Mouse (Mus musculus): ENCODE results near the gene Tgfbr3l. TPM values are rescaled to one million over a fixed set of nuclear protein-coding genes. Genes with fewer than 3 reads are reported as not detected.

The Tgfbr3l gene
- 2.3 and 2.9 TPM in 2 replicates for polyA plus RNA-seq (2015; fragmentation: Nextera tagmentation; extraction: Ambion mirVana)

DNA sequence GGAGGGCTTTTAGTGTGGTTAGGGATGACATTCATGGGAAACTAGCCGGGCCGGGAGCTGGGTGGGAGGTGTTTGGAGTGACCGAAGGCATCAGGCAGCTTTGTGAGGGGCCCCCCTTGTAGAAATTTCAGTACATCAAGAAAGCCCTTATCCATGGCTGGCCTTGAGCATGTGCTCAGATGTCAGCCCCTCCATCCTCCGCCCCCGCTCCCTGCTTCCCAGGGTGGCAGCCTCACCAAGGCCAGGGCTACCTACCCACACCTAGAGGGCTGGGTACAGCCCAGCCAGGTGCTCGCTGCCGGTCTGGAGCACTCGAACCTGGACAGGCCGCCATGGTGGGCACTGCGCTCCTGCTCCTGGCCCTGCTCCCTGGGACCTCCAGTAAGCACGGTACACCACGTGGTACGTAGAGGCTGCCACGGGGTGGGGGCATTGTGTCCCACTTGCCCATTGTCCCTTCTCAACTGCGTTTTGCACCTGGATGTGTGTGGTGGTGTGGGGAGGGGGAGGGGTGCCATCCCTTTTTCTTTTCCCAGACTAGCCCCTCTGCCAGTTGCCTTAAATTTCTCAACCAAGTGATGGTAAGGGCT, at the start of gene Tgfbr3l:
Tgfbr3l (plus strand) TSS at position 264 of the 590 bp plus-strand sequence.
- Histone ChIP-seq H3K4me3 (replicated peaks; ENCODE audit: low read depth, low read length) (no peak within 1 kb of the TSS), H3K9me3 (replicated peaks; ENCODE audit: low read length) (no peaks in the 10 kb centered on the region), H3K9ac (ENCODE audit: low read depth, low read length) (no peak within 1 kb of the TSS), H3K27me3 (ENCODE audit: insufficient read depth, low read length) (no peaks in the 10 kb centered on the region), H3K27ac (no peak within 1 kb of the TSS), H3K4me2 (ENCODE audit: low read length) (no peak within 1 kb of the TSS), H3K36me3 (ENCODE audit: insufficient read depth, low read length) (peaks cover 41% of the 10 kb centered on the region), H3K4me1 (replicated peaks; ENCODE audit: insufficient read depth, low read length) (peaks cover 4% of the 10 kb centered on the region)
- no peak for TF ChIP-seq CTCF (IDR thresholded peaks at IDR 0.05; ENCODE audit: low read depth)
- ATAC-seq (replicated peaks; ENCODE audit: low FRiP score, low read depth) (no peak), DNase-seq (ENCODE audit: low spot score) (no peak)
- WGBS = 82% methylated on average over 11 of the region's 15 CpGs

DNA sequence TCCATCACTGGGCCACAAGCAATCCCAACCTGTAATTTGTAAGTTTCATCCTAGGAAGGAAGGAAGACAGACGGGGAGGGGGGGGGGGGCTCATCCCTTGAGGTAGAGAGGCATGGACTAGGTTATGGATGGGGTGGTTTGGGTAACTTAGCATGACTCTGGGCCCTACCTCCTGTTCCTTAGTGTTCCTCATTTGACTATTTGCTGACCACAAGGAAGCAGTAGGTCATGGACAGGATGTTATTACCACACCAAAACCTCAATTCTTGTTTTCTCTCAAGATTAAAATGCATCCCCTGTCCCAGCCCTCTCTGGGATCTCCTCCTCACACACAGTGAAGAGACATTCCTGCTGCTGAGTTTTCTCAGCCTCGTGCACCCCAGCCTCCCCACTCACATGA, 46.7 kb upstream of the Tgfbr3l start:
- no peak for ATAC-seq (replicated peaks; ENCODE audit: low FRiP score, low read depth)
- no peak for DNase-seq (ENCODE audit: low spot score)
- 56% methylated on average over 2 of the region's 2 CpGs for WGBS
- Histone ChIP-seq H3K9ac (ENCODE audit: low read depth, low read length) (no peak overlapping the region), H3K4me2 (ENCODE audit: low read length) (no peak overlapping the region), H3K4me3 (replicated peaks; ENCODE audit: low read depth, low read length) (no peak overlapping the region), H3K27me3 (ENCODE audit: insufficient read depth, low read length) (no peaks in the 10 kb centered on the region), H3K36me3 (ENCODE audit: insufficient read depth, low read length) (no peaks in the 10 kb centered on the region), H3K4me1 (replicated peaks; ENCODE audit: insufficient read depth, low read length) (no peaks in the 10 kb centered on the region), H3K27ac (no peak overlapping the region), H3K9me3 (replicated peaks; ENCODE audit: low read length) (no peaks in the 10 kb centered on the region)
- no peak for TF ChIP-seq CTCF (IDR thresholded peaks at IDR 0.05; ENCODE audit: low read depth)

DNA sequence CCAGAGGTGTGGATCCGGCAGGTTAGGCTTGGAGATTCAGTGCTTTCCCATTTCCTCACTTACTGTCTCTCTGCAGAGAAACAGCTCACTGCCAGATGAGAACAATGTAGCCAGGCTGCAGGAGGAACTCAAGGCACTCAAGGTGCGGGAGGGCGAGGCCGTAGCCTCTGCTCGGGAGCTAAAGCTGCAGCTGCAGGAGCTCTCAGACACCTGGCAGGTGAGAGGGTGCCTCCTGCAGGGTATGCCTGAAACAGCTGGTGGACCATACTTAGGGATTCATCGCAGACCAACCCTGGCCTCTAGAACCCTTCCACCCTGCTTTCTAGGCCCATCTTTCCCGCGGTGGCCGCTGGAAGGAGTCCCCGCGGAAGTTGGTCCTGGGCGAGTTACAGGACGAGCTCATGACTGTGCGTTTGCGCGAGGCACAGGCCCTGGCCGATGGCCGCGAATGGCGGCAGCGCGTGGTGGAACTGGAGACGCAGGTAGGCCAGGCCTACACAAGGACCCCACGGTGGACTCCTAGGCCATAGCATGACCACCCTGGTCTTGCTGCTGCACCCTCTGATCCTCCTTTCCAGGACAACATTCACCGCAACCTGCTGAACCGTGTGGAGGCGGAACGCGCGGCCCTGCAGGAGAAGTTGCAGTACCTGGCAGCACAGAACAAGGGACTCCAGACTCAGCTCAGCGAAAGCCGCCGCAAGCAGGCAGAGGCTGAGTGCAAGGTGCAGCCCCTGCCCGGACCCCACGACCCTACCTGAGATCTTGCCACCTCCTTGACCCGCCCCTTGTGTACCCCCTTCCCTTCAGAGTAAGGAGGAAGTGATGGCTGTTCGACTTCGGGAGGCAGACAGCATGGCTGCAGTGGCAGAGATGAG, 42.5 kb upstream of the Tgfbr3l start:
- Histone ChIP-seq H3K4me2 (ENCODE audit: low read length) (peak overlapping the region; percentile 13; the same call in 1 of the 2 replicates), H3K9ac (ENCODE audit: low read depth, low read length) (no peak overlapping the region), H3K27me3 (ENCODE audit: insufficient read depth, low read length) (no peaks in the 10 kb centered on the region), H3K36me3 (ENCODE audit: insufficient read depth, low read length) (0 out of 2 replicates have a peak, but pooled peaks cover 3% of the 10 kb centered on the region), H3K4me3 (replicated peaks; ENCODE audit: low read depth, low read length) (no peak overlapping the region), H3K27ac (no peak overlapping the region), H3K4me1 (replicated peaks; ENCODE audit: insufficient read depth, low read length) (no peaks in the 10 kb centered on the region), H3K9me3 (replicated peaks; ENCODE audit: low read length) (no peaks in the 10 kb centered on the region)
- ATAC-seq (replicated peaks; ENCODE audit: low FRiP score, low read depth) (peak; percentile 26; the same call in 1 of the 2 replicates), DNase-seq (ENCODE audit: low spot score) (no peak)
- WGBS = 31% methylated on average over 38 of the region's 38 CpGs
- peak; percentile 31; the same call in 1 of the 2 replicates for TF ChIP-seq CTCF (IDR thresholded peaks at IDR 0.05; ENCODE audit: low read depth)

- DNase-seq (ENCODE audit: low spot score) = no peak
- H3K9me3 ChIP-seq (replicated peaks; ENCODE audit: low read length) = no peaks in the 10 kb centered on the region
- 0 out of 2 replicates have a peak overlapping the region, but pooled peaks have one; percentile 8 for H3K9ac ChIP-seq (ENCODE audit: low read depth, low read length)
- H3K27ac ChIP-seq = no peak overlapping the region
- H3K27me3 ChIP-seq (ENCODE audit: insufficient read depth, low read length) = no peaks in the 10 kb centered on the region
- WGBS = 19% methylated on average over 44 of the region's 44 CpGs
- H3K4me2 ChIP-seq (ENCODE audit: low read length) = peak overlapping the region; percentile 13; the same call in 1 of the 2 replicates
- H3K4me3 ChIP-seq (replicated peaks; ENCODE audit: low read depth, low read length) = no peak overlapping the region
- no peak for TF ChIP-seq CTCF (IDR thresholded peaks at IDR 0.05; ENCODE audit: low read depth)
- H3K4me1 ChIP-seq (replicated peaks; ENCODE audit: insufficient read depth, low read length) = no peaks in the 10 kb centered on the region
- H3K36me3 ChIP-seq (ENCODE audit: insufficient read depth, low read length) = 0 out of 2 replicates have a peak, but pooled peaks cover 3% of the 10 kb centered on the region
- 0 out of 2 replicates have a peak, but pooled peaks have one; percentile 26 for ATAC-seq (replicated peaks; ENCODE audit: low FRiP score, low read depth)
Observed at GRCm38 (mm10) chr8:4206182-4207015, 41.6 kb upstream of the Tgfbr3l start.

- Histone ChIP-seq H3K9ac (ENCODE audit: low read depth, low read length) (no peak overlapping the region), H3K27ac (no peak overlapping the region)
Observed at GRCm38 (mm10) chr8:4207016-4207350, 41.0 kb upstream of the Tgfbr3l start.

GRCm38 (mm10) chr8:4211097-4211496, 36.9 kb upstream of the Tgfbr3l start:
- Histone ChIP-seq H3K9ac (ENCODE audit: low read depth, low read length) (no peak overlapping the region), H3K4me2 (ENCODE audit: low read length) (no peak overlapping the region), H3K27me3 (ENCODE audit: insufficient read depth, low read length) (0 out of 2 replicates have a peak, but pooled peaks cover 3% of the 10 kb centered on the region), H3K4me3 (replicated peaks; ENCODE audit: low read depth, low read length) (no peak overlapping the region), H3K27ac (no peak overlapping the region), H3K4me1 (replicated peaks; ENCODE audit: insufficient read depth, low read length) (peaks cover 20% of the 10 kb centered on the region), H3K36me3 (ENCODE audit: insufficient read depth, low read length) (0 out of 2 replicates have a peak, but pooled peaks cover 3% of the 10 kb centered on the region), H3K9me3 (replicated peaks; ENCODE audit: low read length) (no peaks in the 10 kb centered on the region)
- DNase-seq (ENCODE audit: low spot score) (no peak), ATAC-seq (replicated peaks; ENCODE audit: low FRiP score, low read depth) (no peak)
- WGBS = 77% methylated on average over 6 of the region's 6 CpGs
- no peak for TF ChIP-seq CTCF (IDR thresholded peaks at IDR 0.05; ENCODE audit: low read depth)

More at GRCm38 (mm10) chr8:4207016-4207350, 41.0 kb upstream of the Tgfbr3l start:
- Histone ChIP-seq H3K4me3 (replicated peaks; ENCODE audit: low read depth, low read length) (no peak overlapping the region), H3K4me1 (replicated peaks; ENCODE audit: insufficient read depth, low read length) (no peaks in the 10 kb centered on the region), H3K4me2 (ENCODE audit: low read length) (no peak overlapping the region), H3K27me3 (ENCODE audit: insufficient read depth, low read length) (no peaks in the 10 kb centered on the region), H3K9me3 (replicated peaks; ENCODE audit: low read length) (no peaks in the 10 kb centered on the region), H3K36me3 (ENCODE audit: insufficient read depth, low read length) (0 out of 2 replicates have a peak, but pooled peaks cover 3% of the 10 kb centered on the region)
- ATAC-seq (replicated peaks; ENCODE audit: low FRiP score, low read depth) (no peak), DNase-seq (ENCODE audit: low spot score) (no peak)
- TF ChIP-seq CTCF (IDR thresholded peaks at IDR 0.05; ENCODE audit: low read depth) = no peak
- 67% methylated on average over 2 of the region's 2 CpGs for WGBS
